Comparison of ENCODE assay signal across 23 mouse cellular contexts in genomic region chr1:71723039-71723397, GRCm38 (mm10).
DNase-seq lines count a peak whose midpoint lies in the region; ATAC-seq lines count a peak whose summit lies in the region.
"Had no signal": no experiment of that assay in that cellular context is flagged by ENCODE, and none has a peak within 500 bp of the region (broad histone marks: within the 10 kb centered on the region; RNA-seq: fewer than 3 reads in every experiment).

No protein-coding gene starts in this region.

- WGBS in forebrain, embryonic 16.5 days = 46% methylated on average over 2 of the region's 2 CpGs
- 82% methylated on average over 2 of the region's 2 CpGs for WGBS in forebrain, embryonic 12.5 days
- 25% methylated on average over 2 of the region's 2 CpGs for WGBS in liver, embryonic 13.5 days (ENCODE audit: insufficient replicate concordance)

- no peak for DNase-seq in liver, embryonic 13.5 days
- DNase-seq in gastrocnemius, adult 8-10 months (ENCODE audit: low spot score in 2 of 2) = no peak
- no peak for DNase-seq in lung, postnatal 10 days
- DNase-seq: adrenal gland, postnatal 14 days; cerebellum, adult 11-12 months; cerebellum, adult 9-10 months; cerebellum, postnatal 25 days; gastrocnemius, adult 2 months; gastrocnemius, postnatal 36 days; heart, adult 18-20 months; heart, postnatal 14 days had no signal

- H3K4me3 ChIP-seq in forebrain, embryonic 16.5 days (replicated peaks; ENCODE audit: low read length) = no peak overlapping the region
- no peak overlapping the region for H3K4me3 ChIP-seq in forebrain, embryonic 12.5 days (replicated peaks)
- H3K4me3 ChIP-seq in liver, embryonic 13.5 days (replicated peaks) = no peak overlapping the region
- H3K4me3 ChIP-seq: embryonic facial prominence, embryonic 13.5 days; gastrocnemius, adult 2 months; heart, embryonic 10.5 days; heart, embryonic 15.5 days; hindbrain, embryonic 13.5 days had no signal

- no peak overlapping the region for H3K27ac ChIP-seq in forebrain, embryonic 16.5 days (ENCODE audit: low read length)
- no peak overlapping the region for H3K27ac ChIP-seq in forebrain, embryonic 12.5 days
- peak overlapping the region; percentile 56; the same call in 1 of the 2 replicates for H3K27ac ChIP-seq in liver, embryonic 13.5 days
- H3K27ac ChIP-seq: embryonic facial prominence, embryonic 13.5 days; gastrocnemius, adult 2 months; heart, embryonic 10.5 days; heart, embryonic 15.5 days; hindbrain, embryonic 13.5 days; hindbrain, postnatal 0 days had no signal

- ATAC-seq in forebrain, embryonic 16.5 days = peak; percentile 15; the same call in 1 of the 2 replicates
- no peak for ATAC-seq in forebrain, embryonic 12.5 days (ENCODE audit: low FRiP score)
- ATAC-seq in common myeloid progenitor, adult 5-6 weeks (replicated peaks; ENCODE audit: low read depth, poor library complexity, severe bottlenecking) = peak; percentile 63
- no peak for ATAC-seq in liver, embryonic 13.5 days (ENCODE audit: low read depth)
- ATAC-seq in megakaryocyte, adult 5-6 weeks (ENCODE audit: poor library complexity, severe bottlenecking) = peak; percentile 60
- ATAC-seq: activated CD4-positive, CD25-positive, alpha-beta regulatory T cell, adult 4 months; hindbrain, postnatal 0 days; Patski had no signal

- no peaks in the 10 kb centered on the region for H3K36me3 ChIP-seq in forebrain, embryonic 16.5 days (ENCODE audit: control insufficient read depth, insufficient read depth)
- no peaks in the 10 kb centered on the region for H3K36me3 ChIP-seq in forebrain, embryonic 12.5 days (replicated peaks)
- no peaks in the 10 kb centered on the region for H3K36me3 ChIP-seq in liver, embryonic 13.5 days
- H3K36me3 ChIP-seq: embryonic facial prominence, embryonic 13.5 days; heart, embryonic 10.5 days; heart, embryonic 15.5 days; hindbrain, embryonic 13.5 days had no signal

- 0 out of 2 replicates have a peak, but pooled peaks cover 5% of the 10 kb centered on the region for H3K4me1 ChIP-seq in forebrain, embryonic 16.5 days (replicated peaks; ENCODE audit: control insufficient read depth, insufficient read depth, low read length)
- H3K4me1 ChIP-seq in forebrain, embryonic 12.5 days = no peaks in the 10 kb centered on the region
- H3K4me1 ChIP-seq in liver, embryonic 13.5 days (replicated peaks) = peaks cover 4% of the 10 kb centered on the region; the same call in 1 of the 2 replicates
- H3K4me1 ChIP-seq: embryonic facial prominence, embryonic 13.5 days; heart, embryonic 10.5 days; heart, embryonic 15.5 days; hindbrain, embryonic 13.5 days had no signal

- no peak overlapping the region for H3K4me2 ChIP-seq in forebrain, embryonic 16.5 days (ENCODE audit: low read length)
- H3K4me2 ChIP-seq in forebrain, embryonic 12.5 days = no peak overlapping the region
- H3K4me2 ChIP-seq in liver, embryonic 13.5 days = no peak overlapping the region
- H3K4me2 ChIP-seq: embryonic facial prominence, embryonic 13.5 days; heart, embryonic 15.5 days; hindbrain, embryonic 13.5 days had no signal

- no peaks in the 10 kb centered on the region for H3K9me3 ChIP-seq in forebrain, embryonic 16.5 days (ENCODE audit: control insufficient read depth, low read length)
- H3K9me3 ChIP-seq in forebrain, embryonic 12.5 days = no peaks in the 10 kb centered on the region
- H3K9me3 ChIP-seq in liver, embryonic 13.5 days (replicated peaks) = no peaks in the 10 kb centered on the region
- H3K9me3 ChIP-seq: embryonic facial prominence, embryonic 13.5 days; heart, embryonic 10.5 days; heart, embryonic 15.5 days; hindbrain, embryonic 13.5 days had no signal

- H3K27me3 ChIP-seq in forebrain, embryonic 16.5 days (replicated peaks; ENCODE audit: control insufficient read depth, insufficient read depth, low read length) = no peaks in the 10 kb centered on the region
- H3K27me3 ChIP-seq in forebrain, embryonic 12.5 days = no peaks in the 10 kb centered on the region
- no peaks in the 10 kb centered on the region for H3K27me3 ChIP-seq in liver, embryonic 13.5 days
- H3K27me3 ChIP-seq: CH12.LX; embryonic facial prominence, embryonic 13.5 days; heart, embryonic 15.5 days; hindbrain, embryonic 13.5 days; Patski had no signal

- no peak overlapping the region for H3K9ac ChIP-seq in forebrain, embryonic 16.5 days (replicated peaks; ENCODE audit: low read depth, low read length)
- H3K9ac ChIP-seq in forebrain, embryonic 12.5 days = no peak overlapping the region
- no peak overlapping the region for H3K9ac ChIP-seq in liver, embryonic 13.5 days
- H3K9ac ChIP-seq: embryonic facial prominence, embryonic 13.5 days; heart, embryonic 15.5 days; hindbrain, embryonic 13.5 days had no signal

Comparison
In these comparisons a context has a peak if more than half of its experiments do, and no peak if none do; other contexts are left out.
1. ATAC-seq: peak in forebrain, embryonic 16.5 days (single experiment), common myeloid progenitor, adult 5-6 weeks (single experiment) and megakaryocyte, adult 5-6 weeks (single experiment); none in forebrain, embryonic 12.5 days (single experiment) and liver, embryonic 13.5 days (single experiment).